Mouse (Mus musculus) CH12.LX (cell line): ENCODE results near the gene Abca3. TPM values are rescaled to one million over a fixed set of nuclear protein-coding genes. Genes with fewer than 3 reads are reported as not detected.

Source experiments
- DNase-seq: peaks from one replicate; pipeline ENCODE4 v3.0.0-alpha.2; 2013; ENCODE audit errors: extremely low read depth
- H3K27ac ChIP-seq: 2 replicates; pipeline ENCODE4 v1.5.1; 2012; ENCODE audit warnings: low read depth, mild to moderate bottlenecking, control low read depth, moderate library complexity; ENCODE audit not compliant: insufficient read depth
- H3K27me3 ChIP-seq: replicated peaks from 2 replicates; pipeline ENCODE3; 2012; ENCODE audit warnings: inconsistent platforms
- H3K36me3 ChIP-seq, 2 experiments: replicated peaks in 1 of 2; 2 replicates each; pipeline versions ENCODE3 to v1.6.1; 2012; ENCODE audit warnings: inconsistent platforms in 1 of 2, low read length in 1 of 2, mild to moderate bottlenecking in 1 of 2, mixed read lengths in 1 of 2, moderate library complexity in 1 of 2; ENCODE audit not compliant: control insufficient read depth in 1 of 2, insufficient read depth in 1 of 2
- H3K4me1 ChIP-seq, 2 experiments: 2 replicates each; pipeline ENCODE4 v1.6.1; 2012; ENCODE audit warnings: inconsistent platforms in 1 of 2, moderate library complexity in 1 of 2; ENCODE audit not compliant: insufficient read depth in 2 of 2, control insufficient read depth in 1 of 2
- H3K4me2 ChIP-seq: 2 replicates; pipeline ENCODE4 v1.6.1; 2012; ENCODE audit warnings: low read depth, mild to moderate bottlenecking, control low read depth; ENCODE audit not compliant: poor library complexity, insufficient read depth, severe bottlenecking
- H3K4me3 ChIP-seq, 3 experiments: fragments of 150-350 bp in 1 of 3; sonication (generic) in 1 of 3; replicated peaks in 1 of 3; 2 replicates each; pipeline versions ENCODE3 to v1.5.1; 2011 to 2012; ENCODE audit warnings: low read depth in 2 of 3, low read length in 2 of 3, mild to moderate bottlenecking in 2 of 3, moderate library complexity in 2 of 3, control low read depth in 1 of 3, improper control_type of control experiment in 1 of 3, inconsistent platforms in 1 of 3, mixed read lengths in 1 of 3; ENCODE audit not compliant: poor library complexity in 1 of 3
- H3K79me2 ChIP-seq: replicated peaks from 2 replicates; pipeline ENCODE4 v1.6.1; 2012; ENCODE audit warnings: mild to moderate bottlenecking, moderate library complexity; ENCODE audit not compliant: control insufficient read depth, poor library complexity, insufficient read depth, severe bottlenecking; ENCODE audit errors: extremely low read depth
- H3K9ac ChIP-seq: 2 replicates; pipeline ENCODE4 v1.6.1; 2012; ENCODE audit warnings: low read depth, mild to moderate bottlenecking, control low read depth, moderate library complexity; ENCODE audit not compliant: insufficient read depth
- H3K9me3 ChIP-seq: replicated peaks from 2 replicates; pipeline ENCODE3; 2012; ENCODE audit warnings: low read length, inconsistent platforms, mixed read lengths
- BHLHE40 ChIP-seq: IDR thresholded peaks from 2 replicates; pipeline ENCODE4 v1.6.1; 2011; ENCODE audit warnings: mild to moderate bottlenecking, low read depth, low read length, improper control_type of control experiment
- CHD1 ChIP-seq: IDR thresholded peaks from 2 replicates; pipeline ENCODE4 v1.6.1; 2012; ENCODE audit warnings: low read depth, low read length, improper control_type of control experiment, inconsistent platforms
- CHD2 ChIP-seq: IDR thresholded peaks from 2 replicates; pipeline ENCODE4 v1.6.1; 2011; ENCODE audit warnings: low read length, improper control_type of control experiment
- CTCF ChIP-seq, 2 experiments: IDR thresholded peaks in 1 of 2; conservative IDR thresholded peaks in 1 of 2; 2 replicates each; pipeline ENCODE4 v1.5.1; 2011 to 2012; ENCODE audit warnings: low read depth in 2 of 2, low read length in 2 of 2, improper control_type of control experiment in 1 of 2, inconsistent platforms in 1 of 2, mild to moderate bottlenecking in 1 of 2, moderate library complexity in 1 of 2
- E2F4 ChIP-seq: IDR thresholded peaks from 2 replicates; pipeline ENCODE4 v1.6.1; 2011; ENCODE audit warnings: low read depth, low read length, improper control_type of control experiment; ENCODE audit not compliant: insufficient replicate concordance
- ELF1 ChIP-seq: IDR thresholded peaks from 2 replicates; pipeline ENCODE4 v1.6.1; 2014; ENCODE audit warnings: low read depth, mild to moderate bottlenecking, inconsistent platforms, low read length, improper control_type of control experiment
- EP300 ChIP-seq: IDR thresholded peaks from 2 replicates; pipeline ENCODE4 v1.6.1; 2011; ENCODE audit warnings: low read length, improper control_type of control experiment
- ETS1 ChIP-seq: conservative IDR thresholded peaks from 2 replicates; pipeline ENCODE4 v1.6.1; 2012; ENCODE audit warnings: low read depth, mild to moderate bottlenecking, inconsistent platforms, low read length, improper control_type of control experiment, moderate library complexity
- HCFC1 ChIP-seq: IDR thresholded peaks from 2 replicates; pipeline ENCODE4 v1.6.1; 2012; ENCODE audit warnings: low read depth, mild to moderate bottlenecking, inconsistent platforms, low read length, improper control_type of control experiment
- IRF4 ChIP-seq: IDR thresholded peaks from 2 replicates; pipeline ENCODE4 v1.6.1; 2014; ENCODE audit warnings: low read depth, mild to moderate bottlenecking, inconsistent platforms, low read length, improper control_type of control experiment
- KAT2A ChIP-seq: IDR thresholded peaks from 2 replicates; pipeline ENCODE4 v1.6.1; 2012; ENCODE audit warnings: low read length, improper control_type of control experiment, inconsistent platforms; ENCODE audit not compliant: insufficient replicate concordance
- MAFK ChIP-seq: IDR thresholded peaks from 2 replicates; pipeline ENCODE4 v1.6.1; 2011; ENCODE audit warnings: low read length, improper control_type of control experiment; ENCODE audit not compliant: insufficient replicate concordance
- MAZ ChIP-seq: IDR thresholded peaks from 2 replicates; pipeline ENCODE4 v1.6.1; 2012; ENCODE audit warnings: low read depth, mild to moderate bottlenecking, inconsistent platforms, low read length, improper control_type of control experiment, moderate library complexity
- MXI1 ChIP-seq: IDR thresholded peaks from 2 replicates; pipeline ENCODE4 v1.6.1; 2011; ENCODE audit warnings: mild to moderate bottlenecking, low read depth, low read length, improper control_type of control experiment
- MYC ChIP-seq: IDR thresholded peaks from 2 replicates; pipeline ENCODE4 v1.6.1; 2011; ENCODE audit warnings: low read depth, mild to moderate bottlenecking, improper control_type of control experiment, low read length
- NRF1 ChIP-seq: IDR thresholded peaks from 2 replicates; pipeline ENCODE4 v1.6.1; 2014; ENCODE audit warnings: low read depth, mild to moderate bottlenecking, inconsistent platforms, low read length, improper control_type of control experiment, moderate library complexity
- POLR2A ChIP-seq: IDR thresholded peaks from 2 replicates; pipeline ENCODE4 v1.6.1; 2011; ENCODE audit warnings: low read depth, mild to moderate bottlenecking, improper control_type of control experiment, low read length
- RAD21 ChIP-seq: IDR thresholded peaks from 2 replicates; pipeline ENCODE4 v1.6.1; 2011; ENCODE audit warnings: low read depth, mild to moderate bottlenecking, low read length, improper control_type of control experiment, moderate library complexity
- RCOR1 ChIP-seq: conservative IDR thresholded peaks from 2 replicates; pipeline ENCODE4 v1.6.1; 2012; ENCODE audit warnings: low read depth, mild to moderate bottlenecking, inconsistent platforms, low read length, improper control_type of control experiment
- SIN3A ChIP-seq: IDR thresholded peaks from 2 replicates; pipeline ENCODE4 v1.6.1; 2012; ENCODE audit warnings: low read length, improper control_type of control experiment, inconsistent platforms
- SMC3 ChIP-seq: IDR thresholded peaks from 2 replicates; pipeline ENCODE4 v1.6.1; 2011; ENCODE audit warnings: low read depth, low read length, improper control_type of control experiment
- TCF12 ChIP-seq: IDR thresholded peaks from 2 replicates; pipeline ENCODE4 v1.6.1; 2014; ENCODE audit warnings: low read depth, mild to moderate bottlenecking, inconsistent platforms, low read length, improper control_type of control experiment
- UBTF ChIP-seq: IDR thresholded peaks from 2 replicates; pipeline ENCODE4 v1.6.1; 2012; ENCODE audit warnings: low read depth, mild to moderate bottlenecking, inconsistent platforms, low read length, improper control_type of control experiment, moderate library complexity
- USF1 ChIP-seq: IDR thresholded peaks from 2 replicates; pipeline ENCODE4 v1.6.1; 2014; ENCODE audit warnings: low read depth, mild to moderate bottlenecking, inconsistent platforms, low read length, improper control_type of control experiment
- USF2 ChIP-seq: conservative IDR thresholded peaks from 2 replicates; pipeline ENCODE4 v1.6.1; 2011; ENCODE audit warnings: low read depth, low read length, improper control_type of control experiment
- ZC3H11A ChIP-seq: IDR thresholded peaks from 2 replicates; pipeline ENCODE4 v1.6.1; 2012; ENCODE audit warnings: low read depth, mild to moderate bottlenecking, inconsistent platforms, low read length, improper control_type of control experiment
- ZNF384 ChIP-seq: IDR thresholded peaks from 2 replicates; pipeline ENCODE4 v1.6.1; 2012; ENCODE audit warnings: low read depth, low read length, improper control_type of control experiment, inconsistent platforms
- dilution Hi-C: fragments of 300-500 bp; cut with MboI; formaldehyde crosslinking; loops from 2 replicates; pipeline ENCODE4 v1.14.3; 2020; ENCODE audit warnings: low sequenced_read_pairs; ENCODE audit not compliant: extremely low pct_unique_long_range_greater_than_20kb, extremely low pct_ligation_motif_present
- in situ Hi-C: fragments of 300-500 bp; cut with MboI; formaldehyde crosslinking; loops from 3 replicates; pipeline ENCODE4 v1.14.3; 2019; ENCODE audit warnings: low sequenced_read_pairs, low pct_ligation_motif_present, low pct_unique_long_range_greater_than_20kb, mixed read lengths
- polyA plus RNA-seq: library from polyadenylated mRNA; unstranded; fragments of >175 nt; gene quantifications from 2 replicates; pipeline ENCODE4 v1.2.1, GENCODE M21; 2012; ENCODE audit warnings: low read depth; ENCODE audit not compliant: insufficient read length
- total RNA-seq, 2 experiments: library from RNA; depleted of rRNA; stranded (reverse); fragments of 300-350 nt in 1 of 2; fragments of >200 nt in 1 of 2; gene quantifications; 2 replicates each; pipeline ENCODE4 v1.2.3; 2012 to 2014

Gene Abca3
- total and polyA plus RNA-seq, 3 experiments, result 3.9 to 8.7 (median 8.4) TPM

- TF ChIP-seq BHLHE40, result no peak
- TF ChIP-seq SMC3, result peak; percentile 81
- TF ChIP-seq TCF12, result no peak
- no peak for TF ChIP-seq MYC
- TF ChIP-seq NRF1, result no peak
- TF ChIP-seq EP300, result no peak
- peak; percentile 77 for TF ChIP-seq RAD21
- no peak for TF ChIP-seq USF2
- TF ChIP-seq CHD1, result no peak
- TF ChIP-seq MAFK, result no peak
- TF ChIP-seq MAZ, result no peak
- no peak for TF ChIP-seq SIN3A
- no peak for TF ChIP-seq KAT2A
- no peak for TF ChIP-seq E2F4
- TF ChIP-seq ETS1, result no peak
- TF ChIP-seq POLR2A, result no peak
- TF ChIP-seq USF1, result no peak
- TF ChIP-seq CTCF (conservative IDR thresholded peaks at IDR 0.05 in 1 of 2, IDR thresholded peaks at IDR 0.05 in 1 of 2; ENCODE audit: low read depth in 2 of 2, low read length in 2 of 2), result peak in 1 of 2 experiments; percentile 84; a peak in 3 of 4 replicates
- no peak for TF ChIP-seq RCOR1
- TF ChIP-seq IRF4, result no peak
- in situ Hi-C loops, result no loop called here
- Histone ChIP-seq H3K4me1 (no peaks in the 10 kb centered on the region), H3K27ac (no peak overlapping the region), H3K79me2 (no peaks in the 10 kb centered on the region), H3K4me2 (no peak overlapping the region), H3K36me3 (no peaks in the 10 kb centered on the region), H3K9me3 (no peaks in the 10 kb centered on the region), H3K9ac (no peak overlapping the region), H3K4me3 (no peak overlapping the region), H3K27me3 (no peaks in the 10 kb centered on the region)
- dilution Hi-C loops, result no loop called here
- DNase-seq, result peak; percentile 52
Measured at GRCm38 (mm10) chr17:24307500-24307899, 44.2 kb upstream of the Abca3 start.

- Histone ChIP-seq H3K4me1 (no peaks in the 10 kb centered on the region), H3K4me2 (no peak overlapping the region), H3K79me2 (no peaks in the 10 kb centered on the region), H3K27ac (no peak overlapping the region), H3K9ac (no peak overlapping the region), H3K36me3 (no peaks in the 10 kb centered on the region), H3K4me3 (no peak overlapping the region), H3K27me3 (peaks cover 3% of the 10 kb centered on the region), H3K9me3 (peaks cover 6% of the 10 kb centered on the region)
- dilution Hi-C loops (no loop called here), in situ Hi-C loops (no loop called here)
- DNase-seq, result no peak
- TF ChIP-seq HCFC1 (no peak), MAZ (no peak), SIN3A (no peak), UBTF (no peak), USF2 (no peak), MAFK (no peak), ELF1 (no peak), MYC (no peak), MXI1 (no peak), ZC3H11A (no peak), NRF1 (no peak), KAT2A (no peak), ZNF384 (no peak), RCOR1 (no peak), SMC3 (no peak), CHD2 (no peak), CHD1 (no peak), E2F4 (no peak)
Measured at GRCm38 (mm10) chr17:24320826-24321225, 30.9 kb upstream of the Abca3 start.
